Mouse (Mus musculus): ENCODE measurements around the gene Ptprk. TPM values are rescaled to one million over a fixed set of nuclear protein-coding genes. Genes with fewer than 3 reads are reported as not detected.

Gene Ptprk
- total RNA-seq, 2 experiments from 2014 or later, result 7.6 to 13.8 TPM

DNA sequence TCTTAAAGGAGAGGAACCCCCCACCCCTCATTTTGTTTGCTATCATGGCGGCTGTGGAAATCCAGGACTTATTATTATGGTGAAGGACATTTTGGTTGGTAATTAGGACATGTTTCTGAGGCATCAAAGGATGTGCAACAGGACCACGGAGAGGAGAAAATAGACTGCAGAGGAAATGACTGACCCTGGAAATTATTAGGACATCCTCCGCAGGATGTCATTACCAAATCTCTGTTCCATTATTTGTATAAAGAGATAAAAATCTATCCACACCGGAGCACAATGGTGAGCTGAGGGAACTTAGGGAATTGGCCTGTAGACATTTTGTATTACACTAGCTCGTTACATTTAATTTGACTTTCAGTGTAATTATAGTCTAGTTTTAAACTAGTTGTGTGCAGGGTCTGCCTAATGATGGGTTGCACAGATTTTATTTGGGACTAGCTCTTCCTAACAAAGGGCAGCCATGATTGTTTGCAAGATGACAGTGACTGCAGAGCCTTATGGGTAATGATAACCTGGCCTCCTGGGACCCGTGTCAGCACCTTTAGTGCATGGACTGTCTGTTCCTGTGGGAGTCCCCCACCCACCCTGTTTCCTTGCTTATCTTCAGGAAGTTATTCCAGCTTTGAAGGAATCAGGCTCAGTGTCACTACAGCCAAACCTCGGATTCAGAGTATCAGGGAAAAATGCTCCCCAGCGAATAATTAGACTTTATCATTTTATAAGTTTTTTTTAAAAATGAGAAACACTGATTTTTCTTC lies 38.4 kb downstream of the Ptprk start:
- DNase-seq (ENCODE audit: low spot score in 2 of 2), result no peak

DNA sequence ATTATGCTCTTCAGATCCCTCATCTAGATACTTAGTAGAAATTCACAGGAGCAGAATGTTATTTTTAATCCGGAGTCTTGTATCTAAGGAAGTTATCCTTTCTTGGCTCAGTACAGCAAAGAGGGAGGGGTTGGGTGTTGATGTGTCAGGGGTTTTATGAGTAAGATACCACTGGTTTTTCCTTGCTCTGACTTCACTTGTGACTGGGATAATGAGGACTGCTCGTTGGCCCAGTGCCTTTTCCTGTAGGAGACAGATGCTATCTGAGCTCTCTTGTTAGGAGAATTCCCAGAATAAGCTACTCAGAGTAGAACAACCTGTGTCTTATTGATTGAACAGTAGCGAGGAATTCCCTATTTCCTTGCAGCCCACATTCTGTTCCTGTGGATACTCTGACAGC lies 39.3 kb downstream of the Ptprk start:
- no peak for DNase-seq (ENCODE audit: low spot score in 2 of 2)

DNA sequence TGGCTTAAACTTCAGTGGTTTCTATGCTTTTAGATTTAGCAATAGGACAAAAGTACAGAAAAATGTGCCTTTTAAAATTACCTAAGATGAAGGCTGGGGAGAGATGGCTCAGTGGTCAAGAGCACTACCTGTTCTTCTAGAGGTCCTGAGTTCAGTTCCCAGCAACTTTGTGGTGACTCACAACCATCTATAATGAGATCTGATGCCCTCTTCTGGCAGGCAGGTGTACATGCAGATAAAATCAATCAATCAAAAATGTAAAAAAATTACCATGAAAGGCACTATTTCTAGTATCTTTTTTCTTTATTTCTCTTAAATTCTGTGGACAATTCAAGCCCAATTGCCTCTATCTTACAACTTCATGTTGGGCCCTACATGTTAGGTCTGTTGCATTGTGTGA lies 42.4 kb downstream of the Ptprk start:
- no peak for DNase-seq (ENCODE audit: low spot score in 2 of 2)

DNA sequence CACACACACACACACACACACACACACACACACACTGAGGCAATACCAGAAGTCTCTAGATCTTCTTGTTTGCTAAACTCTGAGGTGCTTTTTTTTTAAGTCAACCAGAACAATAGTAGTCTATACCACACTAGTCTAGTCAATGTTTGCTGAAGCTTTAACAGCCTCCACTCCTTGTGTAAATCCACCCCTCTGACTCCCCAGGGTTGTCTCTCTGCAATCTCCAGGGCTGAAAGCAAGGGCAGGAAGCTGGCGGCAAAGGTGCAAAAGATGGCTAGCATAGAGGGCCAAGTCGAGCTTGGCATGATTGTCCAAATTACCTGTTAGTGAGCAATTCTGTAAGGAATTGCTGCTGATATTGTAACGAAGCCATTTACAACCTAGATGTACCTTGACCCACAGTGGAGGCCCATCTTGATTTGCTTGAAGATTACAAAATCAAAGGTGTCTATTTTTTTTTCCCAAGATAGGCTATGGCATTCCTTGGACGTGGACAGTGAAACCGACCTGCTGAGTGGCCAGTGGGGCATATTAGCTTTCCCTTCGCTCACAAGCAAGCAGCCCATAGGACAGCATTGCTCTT lies 44.3 kb downstream of the Ptprk start:
- no peak for DNase-seq (ENCODE audit: low spot score in 2 of 2)

DNA sequence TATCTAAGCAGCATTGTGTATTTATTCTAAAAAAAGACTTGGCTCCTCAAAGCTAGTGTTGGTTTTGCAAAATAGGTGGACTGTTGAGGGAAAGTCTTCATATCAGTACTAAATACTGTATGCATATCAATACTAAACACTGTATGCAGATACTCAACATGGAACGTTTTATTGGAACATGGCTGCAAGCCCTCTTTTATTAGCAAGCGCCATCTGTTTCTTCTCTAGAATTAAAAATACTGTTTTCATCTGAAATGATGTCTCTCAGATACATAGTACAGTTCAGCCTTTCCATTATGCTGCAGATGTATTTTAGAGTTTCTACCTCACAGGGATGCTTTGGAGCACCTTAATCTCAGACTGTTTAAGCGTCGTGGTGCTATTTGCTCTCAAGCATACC lies 49.3 kb downstream of the Ptprk start:
- DNase-seq (ENCODE audit: low spot score in 2 of 2), result no peak

DNA sequence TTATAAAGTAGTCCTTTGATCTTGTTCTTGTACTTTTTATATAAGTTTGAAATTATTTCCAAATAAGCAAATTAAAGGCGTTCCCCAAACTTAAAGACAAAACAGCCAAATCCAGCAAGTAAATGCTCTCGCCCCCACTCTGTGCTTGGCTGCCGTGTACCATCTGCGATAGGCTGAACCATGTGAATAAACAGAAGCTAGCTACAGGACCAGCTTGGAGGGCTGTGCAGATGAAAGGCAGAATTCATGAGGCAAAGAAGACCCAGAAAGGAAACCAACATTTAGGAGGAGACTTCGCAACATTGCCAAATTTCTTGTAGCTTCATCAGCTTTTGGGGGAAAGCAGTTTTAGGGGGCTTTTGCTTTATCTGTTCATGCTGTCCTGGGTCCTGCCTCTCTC lies 53.4 kb downstream of the Ptprk start:
- no peak for DNase-seq (ENCODE audit: low spot score in 2 of 2)

DNA sequence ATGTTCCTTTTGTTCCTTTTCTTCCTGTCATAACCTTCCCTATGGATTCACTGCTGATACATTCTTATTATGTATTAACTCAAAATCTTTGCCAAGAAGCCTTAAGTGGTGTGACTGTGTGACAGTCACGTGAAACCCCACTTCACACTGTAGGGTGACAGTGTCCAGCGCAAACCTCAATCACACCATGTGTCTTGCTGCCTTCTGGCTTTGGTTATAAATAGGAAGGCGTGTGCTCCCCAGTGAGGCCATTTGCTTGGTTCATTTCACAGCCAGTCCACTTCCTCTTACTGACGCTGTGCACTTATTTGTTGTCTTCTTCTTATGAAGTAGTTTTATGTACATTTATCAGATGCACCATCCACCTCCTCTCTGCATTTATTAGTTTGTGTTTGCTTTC lies 53.8 kb downstream of the Ptprk start:
- no peak for DNase-seq (ENCODE audit: low spot score in 2 of 2)

DNA sequence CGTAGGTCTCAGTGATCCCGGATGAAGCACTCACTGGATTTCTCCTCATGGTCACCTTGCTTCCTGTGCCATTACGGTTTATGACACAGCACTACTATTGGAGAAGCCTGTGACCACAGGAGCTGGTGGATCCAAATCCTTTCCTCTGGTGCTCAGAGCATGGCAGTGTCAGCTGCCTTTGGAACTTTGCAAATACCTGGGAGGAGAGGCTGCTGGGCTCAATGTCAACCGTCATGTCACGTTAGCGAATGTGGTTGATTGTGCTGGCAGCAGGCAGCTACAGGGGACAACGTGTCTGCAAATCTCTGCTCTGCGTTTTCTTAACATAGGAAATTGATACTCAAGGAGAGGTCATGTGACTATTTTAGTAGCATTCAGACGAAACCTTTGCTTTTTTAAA lies 55.8 kb downstream of the Ptprk start:
- no peak for DNase-seq (ENCODE audit: low spot score in 2 of 2)

DNA sequence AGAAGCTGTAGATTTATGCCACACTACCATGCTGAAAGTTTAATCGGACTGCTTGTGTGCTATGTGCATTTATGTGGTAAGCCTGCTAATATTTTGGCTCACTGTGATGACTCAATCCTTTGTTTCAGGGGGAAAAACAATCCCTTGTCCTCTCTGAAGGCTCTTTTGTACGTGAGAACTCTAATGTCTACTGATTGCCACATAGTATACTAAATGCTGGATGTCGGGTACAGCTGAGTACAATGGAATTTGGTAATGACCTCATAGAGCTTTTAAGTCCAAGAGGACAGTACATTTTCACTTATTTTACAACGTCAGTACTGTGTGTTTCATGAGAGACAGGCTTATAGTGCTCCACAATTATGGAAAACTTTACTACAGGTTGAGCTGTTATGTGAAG lies 59.1 kb downstream of the Ptprk start:
- no peak for DNase-seq (ENCODE audit: low spot score in 2 of 2)

DNA sequence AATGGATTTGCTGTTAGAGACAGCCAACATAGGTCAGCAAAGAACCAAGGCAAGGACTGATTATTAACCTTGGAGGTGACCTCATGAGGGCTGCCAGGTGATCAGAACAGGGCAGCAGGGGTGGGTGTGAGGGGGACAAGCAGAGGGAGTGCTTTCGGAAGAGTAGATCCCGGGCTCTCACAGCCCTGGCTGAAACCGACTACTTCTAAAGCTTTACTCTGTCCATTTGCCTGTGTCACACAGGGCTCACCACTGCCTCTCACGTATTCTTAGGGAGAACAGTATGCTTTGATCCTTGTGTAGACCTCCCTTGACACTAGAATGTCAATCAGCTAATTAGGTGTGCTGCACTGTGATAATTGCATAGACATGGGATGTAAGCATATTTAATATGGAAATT lies 63.8 kb downstream of the Ptprk start:
- no peak for DNase-seq (ENCODE audit: low spot score in 2 of 2)

DNA sequence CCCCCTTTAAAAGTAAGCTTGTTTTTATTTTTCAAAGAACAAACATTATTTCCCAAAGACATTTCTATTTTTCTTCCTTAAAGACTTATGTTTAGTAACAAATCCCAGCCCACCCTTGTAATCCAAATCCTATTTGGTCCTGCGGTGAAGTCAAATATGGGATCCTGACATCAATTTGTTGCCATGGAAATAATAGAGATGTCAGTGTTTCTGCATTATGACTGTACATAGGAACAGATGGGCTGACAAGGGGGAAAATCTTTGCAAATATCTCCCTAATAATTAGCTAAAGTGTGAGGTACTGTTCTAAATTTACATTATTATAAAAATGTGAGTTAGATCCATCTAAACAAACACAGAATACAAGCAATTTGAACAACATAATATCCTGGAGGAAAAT lies 69.8 kb downstream of the Ptprk start:
- DNase-seq (ENCODE audit: low spot score in 2 of 2), result no peak

DNA sequence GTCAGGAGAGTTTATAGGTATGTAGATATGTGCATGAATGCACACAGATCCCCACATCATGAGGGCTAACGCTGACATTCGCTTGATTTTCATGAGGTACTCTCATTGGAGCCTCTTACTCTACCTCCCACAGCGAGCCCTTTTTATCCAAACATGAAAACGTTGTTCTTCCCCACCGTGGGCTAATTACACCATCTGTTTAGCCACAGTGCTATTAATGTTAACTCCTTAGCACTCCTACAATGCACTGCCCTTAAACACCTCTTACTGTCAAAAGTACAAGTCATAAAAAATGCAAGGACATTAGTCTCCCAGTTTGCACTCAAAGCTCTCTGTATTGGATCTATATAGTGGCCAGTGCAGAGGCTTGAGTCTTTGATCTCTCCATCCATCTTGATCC lies 70.7 kb downstream of the Ptprk start:
- DNase-seq (ENCODE audit: low spot score in 2 of 2), result no peak

DNA sequence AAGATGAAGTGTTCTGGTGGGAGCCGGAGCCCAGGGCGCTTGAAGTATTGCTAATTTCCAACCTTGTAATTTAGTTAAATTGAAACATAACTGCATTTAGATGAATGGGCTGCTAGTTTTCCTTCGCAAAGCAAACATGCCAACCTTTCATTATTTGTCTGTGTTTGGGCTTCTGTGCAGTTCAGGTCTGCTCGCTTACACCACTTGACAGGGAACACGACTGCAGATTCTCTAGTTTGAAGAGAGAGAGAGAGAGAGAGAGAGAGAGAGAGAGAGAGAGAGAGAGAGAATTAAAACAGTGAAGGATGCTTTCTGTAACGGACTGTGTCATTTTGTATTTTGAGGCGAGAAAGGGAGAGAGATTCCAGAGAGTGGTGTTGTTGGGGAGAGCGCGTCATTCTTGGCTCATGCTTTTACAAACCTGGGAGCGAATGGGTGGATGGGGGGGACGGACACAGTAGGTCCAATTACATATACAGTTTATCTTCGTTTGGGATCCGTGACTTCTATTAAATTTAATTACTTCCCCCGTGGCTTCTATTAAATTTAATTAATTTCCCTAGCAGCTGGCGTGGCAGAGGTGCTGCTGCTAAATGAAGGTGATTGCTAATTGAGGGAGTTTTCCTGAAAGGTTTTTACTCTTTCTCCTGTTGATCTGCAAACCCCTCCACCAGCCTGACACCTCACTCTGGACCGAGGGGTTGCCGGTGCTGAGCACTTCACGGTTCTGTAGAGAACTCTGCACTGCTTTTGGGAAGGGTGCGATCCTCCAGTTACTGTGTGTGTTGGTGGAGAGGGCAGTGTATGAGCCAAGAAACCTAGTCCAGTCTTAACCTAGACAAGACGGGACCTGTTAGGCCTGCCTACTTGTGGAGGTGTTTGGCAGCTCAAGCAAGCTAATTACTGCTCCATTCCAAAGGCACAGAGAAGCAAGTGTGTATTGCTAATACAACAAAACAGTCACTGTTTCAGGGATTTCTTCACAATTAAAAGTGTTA lies 81.4 kb downstream of the Ptprk start:
- no peak for DNase-seq (ENCODE audit: low spot score in 2 of 2)

DNA sequence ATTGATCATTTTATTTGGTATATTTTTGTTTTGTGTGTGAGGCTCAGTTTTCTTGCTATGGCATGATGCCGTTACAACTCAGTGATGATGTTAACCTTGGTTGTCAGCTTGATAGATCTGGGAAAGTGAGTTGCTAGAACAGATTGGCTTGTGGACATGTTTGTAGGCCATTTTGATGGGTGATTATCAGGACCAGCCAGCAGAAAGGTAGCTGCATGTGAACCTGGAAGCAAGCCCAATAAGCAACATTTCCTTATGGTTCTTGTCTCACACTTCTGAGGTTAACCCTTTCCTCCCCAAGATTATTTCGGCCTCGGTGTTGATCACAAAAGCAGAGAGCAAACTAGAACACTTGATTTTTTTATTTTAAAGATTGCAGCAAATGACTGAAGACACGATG lies 85.1 kb downstream of the Ptprk start:
- no peak for DNase-seq (ENCODE audit: low spot score in 2 of 2)

DNA sequence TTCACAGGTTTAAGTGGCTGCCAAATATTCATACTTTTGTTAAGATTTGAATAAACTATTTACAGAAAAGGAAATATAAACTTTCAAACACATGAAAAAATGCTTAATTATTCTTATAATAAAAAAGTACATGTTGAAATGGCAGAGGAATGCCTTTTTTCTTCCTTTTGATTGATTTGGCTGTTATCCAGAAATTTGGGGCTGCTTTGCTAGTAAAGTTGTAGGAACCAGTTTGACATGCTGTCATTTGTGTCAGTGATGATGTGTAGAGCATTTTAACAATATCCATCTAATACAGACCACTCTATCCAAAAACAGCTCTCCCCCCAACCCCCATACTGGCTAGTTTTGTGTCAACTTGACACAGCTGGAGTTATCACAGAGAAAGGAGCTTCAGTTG lies 86.7 kb downstream of the Ptprk start:
- DNase-seq (ENCODE audit: low spot score in 2 of 2), result no peak

DNA sequence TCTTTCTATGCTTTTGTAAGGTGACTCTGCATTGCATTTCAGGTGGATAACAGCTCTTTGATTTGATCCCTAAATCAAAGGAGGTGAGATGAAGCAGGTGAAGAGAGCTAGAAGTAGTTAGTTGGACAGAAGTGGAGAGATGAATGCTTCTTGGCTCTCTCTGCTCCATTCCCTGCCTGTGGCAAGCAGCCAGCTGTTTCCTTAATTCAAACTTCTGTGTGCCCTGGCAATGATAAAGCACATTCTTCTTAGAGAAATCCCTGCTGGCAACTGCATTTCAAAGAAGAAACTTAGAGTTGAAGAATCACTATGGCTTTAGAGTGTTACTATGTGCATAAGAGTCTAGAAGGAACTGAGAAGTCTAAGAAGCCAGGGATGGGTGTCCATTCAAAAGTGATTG lies 89.6 kb downstream of the Ptprk start:
- DNase-seq (ENCODE audit: low spot score in 2 of 2), result no peak

DNA sequence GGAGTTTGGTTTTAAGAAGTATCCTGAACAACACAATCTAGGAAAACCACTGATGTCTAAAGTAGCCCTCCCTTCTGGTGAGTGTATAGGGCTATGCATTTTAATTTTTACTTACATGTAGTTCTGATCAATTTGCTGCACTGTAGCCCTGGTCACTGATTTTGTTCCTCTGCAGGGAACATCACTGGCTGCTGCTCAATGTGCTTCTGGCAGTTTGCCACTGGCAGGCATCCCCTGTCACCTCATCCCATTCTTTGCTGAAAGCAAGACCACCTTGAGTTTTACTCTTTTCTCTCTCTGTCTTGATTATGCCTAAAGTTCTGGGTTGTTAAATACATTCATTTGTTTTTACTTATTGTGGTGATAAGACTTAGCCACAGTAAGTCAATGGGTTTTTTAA lies 90.1 kb downstream of the Ptprk start:
- no peak for DNase-seq (ENCODE audit: low spot score in 2 of 2)

DNA sequence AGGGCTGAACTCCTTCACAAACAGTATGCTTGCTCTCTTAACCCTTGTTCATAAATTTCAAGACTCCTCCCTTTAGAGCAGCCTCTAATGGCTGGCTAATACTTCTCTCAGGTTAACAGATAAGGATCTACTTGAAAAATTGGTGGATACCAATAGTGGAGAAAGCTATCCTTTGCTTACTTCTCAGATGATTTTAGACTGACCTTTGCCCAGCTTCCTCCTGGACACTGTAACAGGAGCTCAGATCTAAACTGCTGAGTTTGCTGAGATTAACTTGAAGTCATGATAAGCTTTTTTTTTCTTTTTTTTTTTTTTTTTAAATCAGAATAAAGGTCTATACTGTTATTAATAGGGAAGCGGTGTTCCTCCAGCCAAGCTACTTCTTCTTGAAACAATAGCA lies 92.0 kb downstream of the Ptprk start:
- no peak for DNase-seq (ENCODE audit: low spot score in 2 of 2)

DNA sequence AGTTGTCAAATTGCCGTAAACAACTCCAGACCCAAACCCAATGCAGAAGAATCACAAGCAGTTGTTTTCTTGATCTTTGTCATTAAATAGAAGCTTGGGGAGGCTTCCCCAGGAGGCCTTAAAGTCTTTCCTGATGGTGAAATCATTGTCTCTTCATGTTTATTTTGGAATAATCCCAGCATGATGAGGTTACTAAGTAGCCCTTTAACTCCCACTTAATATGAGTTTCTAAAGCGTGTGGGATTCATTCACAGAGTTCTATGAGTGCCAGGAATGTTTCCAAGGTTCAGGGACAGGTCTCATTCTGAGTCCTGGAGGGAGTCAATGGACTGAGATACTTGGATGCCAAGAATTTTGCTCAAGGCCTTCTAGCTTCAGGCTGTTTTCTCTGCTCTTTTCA lies 92.5 kb downstream of the Ptprk start:
- no peak for DNase-seq (ENCODE audit: low spot score in 2 of 2)

DNA sequence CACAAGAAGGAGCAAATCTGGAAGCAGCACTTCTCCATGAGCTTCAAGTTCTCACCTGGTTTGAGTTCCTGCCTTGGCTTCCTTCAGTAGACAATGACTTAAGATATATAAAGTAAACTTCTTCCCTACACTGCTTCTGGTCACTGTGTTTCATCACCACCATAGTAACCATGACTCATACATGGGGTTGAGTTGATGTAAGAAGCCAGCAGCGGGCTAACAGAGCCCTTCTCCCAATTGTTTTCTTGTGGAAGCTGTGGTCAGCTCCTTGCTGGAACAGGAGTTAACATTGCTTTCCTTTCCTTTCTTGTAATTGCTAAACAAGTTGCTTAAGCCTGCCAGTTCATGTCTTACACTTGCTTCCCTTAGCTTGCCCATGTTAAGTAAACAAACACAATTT lies 96.6 kb downstream of the Ptprk start:
- no peak for DNase-seq (ENCODE audit: low spot score in 2 of 2)

DNA sequence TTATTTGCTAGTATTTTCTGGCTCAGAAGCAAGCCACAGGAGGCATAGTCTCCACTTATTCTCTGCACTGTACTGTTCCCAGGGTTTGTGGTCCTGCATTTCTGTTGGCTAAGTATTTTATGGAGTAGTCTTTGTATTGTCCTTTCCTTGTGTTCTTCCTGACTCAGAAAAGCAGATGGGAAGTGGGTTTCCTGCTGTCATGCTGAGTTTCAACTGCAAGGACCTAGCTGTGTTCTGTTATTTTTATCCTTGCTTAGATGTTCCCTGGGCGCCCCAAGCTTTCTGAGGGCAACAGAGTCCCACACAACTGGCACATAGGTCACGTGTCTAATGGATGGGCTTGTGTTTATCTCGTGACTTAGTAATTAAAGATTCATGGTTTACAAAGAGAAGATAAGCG lies 104.3 kb downstream of the Ptprk start:
- no peak for DNase-seq (ENCODE audit: low spot score in 2 of 2)

DNA sequence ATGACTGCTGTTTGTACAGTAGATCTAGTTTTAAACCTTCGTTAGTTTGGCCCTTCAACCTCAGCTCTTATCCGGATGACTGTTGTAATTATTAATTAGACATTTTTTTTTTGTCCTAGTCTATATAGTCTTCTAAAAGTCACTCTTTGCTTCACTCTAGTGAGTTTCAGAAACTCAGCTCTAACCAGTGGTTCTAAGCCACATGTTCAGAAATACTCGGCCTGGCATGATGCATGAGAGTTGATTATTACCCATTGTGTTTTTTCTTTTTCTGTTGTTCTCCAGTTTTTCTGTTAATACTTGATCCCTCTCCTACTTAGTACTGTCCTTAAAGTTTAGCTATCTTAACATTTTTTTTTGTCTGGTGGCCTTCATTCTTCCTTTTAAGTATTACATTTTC lies 107.5 kb downstream of the Ptprk start:
- no peak for DNase-seq (ENCODE audit: low spot score in 2 of 2)
